Mouse (Mus musculus) hindbrain, embryonic 12.5 days (tissue): ENCODE data around the gene Krt8. TPM values are rescaled to one million over a fixed set of nuclear protein-coding genes. Genes with fewer than 3 reads are reported as not detected.

ENCODE experiments used
- ATAC-seq: fragments of 200-750 bp; cut with Nextera tagmentation; 2 replicates; pipeline ENCODE4 v1.8.0; 2017; ENCODE audit warnings: moderate TSS enrichment; ENCODE audit not compliant: low FRiP score
- H3K27ac ChIP-seq: fragments of 300-500 bp; sonication (generic); 2 replicates; pipeline ENCODE4 v1.5.1; 2016; ENCODE audit warnings: mild to moderate bottlenecking
- H3K27me3 ChIP-seq: fragments of 300-500 bp; sonication (generic); 2 replicates; pipeline ENCODE4 v1.6.1; 2016; ENCODE audit warnings: mild to moderate bottlenecking
- H3K36me3 ChIP-seq: fragments of 300-500 bp; sonication (generic); 2 replicates; pipeline ENCODE4 v1.6.1; 2016; ENCODE audit warnings: mild to moderate bottlenecking
- H3K4me1 ChIP-seq: fragments of 300-500 bp; sonication (generic); 2 replicates; pipeline ENCODE4 v1.6.1; 2016
- H3K4me2 ChIP-seq: fragments of 300-500 bp; sonication (generic); replicated peaks from 2 replicates; pipeline ENCODE4 v1.6.1; 2016; ENCODE audit warnings: mild to moderate bottlenecking
- H3K4me3 ChIP-seq: fragments of 300-500 bp; sonication (generic); 2 replicates; pipeline ENCODE4 v1.5.1; 2016; ENCODE audit warnings: mild to moderate bottlenecking
- H3K9ac ChIP-seq: fragments of 300-500 bp; sonication (generic); 2 replicates; pipeline ENCODE4 v1.6.1; 2016; ENCODE audit warnings: mild to moderate bottlenecking, moderate library complexity
- H3K9me3 ChIP-seq: fragments of 300-500 bp; sonication (generic); replicated peaks from 2 replicates; pipeline ENCODE4 v1.6.1; 2016; ENCODE audit warnings: mild to moderate bottlenecking
- WGBS: fragments of 180-500 bp; shearing (Covaris S2); methylation state at CpG from one replicate; pipeline ENCODE4 v1.1.7; 2016; 5-methylcytosine and 5-hydroxymethylcytosine counted together
- polyA plus RNA-seq: library from polyadenylated mRNA; unstranded; fragments of >200 nt; fragmentation: Nextera tagmentation; extraction: Ambion mirVana; gene quantifications from 2 replicates; pipeline ENCODE4 v1.2.1, GENCODE M21; 2016

Krt8 gene
- polyA plus RNA-seq, result 18.2 and 28.2 TPM in 2 replicates

DNA sequence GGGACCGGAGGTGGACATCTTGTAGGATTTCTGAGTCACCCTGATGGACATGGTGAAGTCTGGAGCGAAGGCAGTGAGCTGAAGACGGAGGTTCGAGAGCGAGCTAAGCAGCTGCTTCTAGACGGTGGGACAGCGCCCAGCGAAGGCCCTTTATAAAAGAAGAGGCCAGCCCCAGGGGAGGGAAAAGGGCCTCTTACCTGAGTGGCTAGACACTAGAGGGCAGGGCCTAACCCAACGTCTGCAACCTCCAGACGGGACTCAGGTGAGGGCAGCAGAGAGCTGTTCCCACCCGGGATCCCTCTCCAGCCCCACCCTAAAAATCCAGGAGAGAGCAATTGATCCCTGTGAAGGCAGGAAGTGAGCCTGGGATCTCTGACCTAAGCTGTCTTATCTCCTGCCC lies at the start of gene Krt8:
Gene Krt8 (minus strand): TSS at position 294 of the 400 bp plus-strand sequence.
- peaks cover 60% of the 10 kb centered on the region for H3K27me3 ChIP-seq
- H3K36me3 ChIP-seq, result no peaks in the 10 kb centered on the region
- H3K4me1 ChIP-seq, result peaks cover 37% of the 10 kb centered on the region
- H3K9me3 ChIP-seq, result no peaks in the 10 kb centered on the region
- H3K27ac ChIP-seq, result no peak within 1 kb of the TSS
- peak within 1 kb of the TSS; percentile 50; the same call in 1 of the 2 replicates for H3K9ac ChIP-seq
- WGBS, result 17% methylated on average over 11 of the region's 11 CpGs
- peak within 1 kb of the TSS; percentile 50 for H3K4me2 ChIP-seq
- peak within 1 kb of the TSS; percentile 30 for H3K4me3 ChIP-seq
- ATAC-seq, result no peak

DNA sequence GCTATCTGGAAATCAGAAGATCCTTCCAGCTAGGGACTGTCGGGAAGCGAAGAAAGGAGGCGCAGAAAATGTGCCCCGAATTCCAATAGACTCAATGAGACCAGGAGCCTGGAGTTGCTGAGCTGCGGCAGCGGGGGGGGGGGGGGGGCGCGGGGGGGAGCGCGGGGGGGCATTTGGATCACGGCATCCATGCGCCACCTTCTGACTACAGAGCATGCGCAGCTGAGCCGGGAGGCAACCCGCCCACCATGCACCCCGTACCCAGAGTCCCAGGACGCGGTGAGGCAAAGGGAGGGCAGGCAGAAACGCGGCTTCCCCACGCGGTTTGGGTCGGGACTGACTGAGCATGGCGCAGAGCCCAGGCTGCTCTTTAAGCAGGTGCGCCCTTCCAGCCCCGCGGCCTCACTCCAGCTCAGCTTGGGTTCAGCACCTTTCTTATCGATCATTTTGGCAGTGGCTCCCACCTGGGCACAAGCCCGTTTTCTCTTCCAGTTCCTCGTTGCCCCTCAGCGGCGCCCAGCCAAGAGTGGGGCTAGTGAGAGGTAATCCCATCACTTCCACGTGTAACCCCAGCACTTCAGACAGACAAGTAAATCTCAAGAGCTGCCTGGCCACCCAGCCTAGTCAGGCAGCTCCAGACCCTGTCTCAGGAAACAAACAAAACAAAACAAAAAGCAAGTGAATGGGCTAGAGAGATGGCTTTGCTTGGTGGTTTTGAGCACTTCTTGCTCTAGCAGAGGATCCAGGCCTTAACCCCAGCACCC lies 47.8 kb upstream of the Krt8 start:
- Histone ChIP-seq H3K27ac (peak overlapping the region; percentile 78), H3K4me1 (0 out of 2 replicates have a peak, but pooled peaks cover 2% of the 10 kb centered on the region), H3K9ac (peak overlapping the region; percentile 70), H3K4me2 (peak overlapping the region; percentile 73), H3K4me3 (peak overlapping the region; percentile 49), H3K9me3 (no peaks in the 10 kb centered on the region), H3K36me3 (no peaks in the 10 kb centered on the region), H3K27me3 (no peaks in the 10 kb centered on the region)
- peak; percentile 80 for ATAC-seq
- WGBS, result under 1% methylated on average over 23 of the region's 33 CpGs

DNA sequence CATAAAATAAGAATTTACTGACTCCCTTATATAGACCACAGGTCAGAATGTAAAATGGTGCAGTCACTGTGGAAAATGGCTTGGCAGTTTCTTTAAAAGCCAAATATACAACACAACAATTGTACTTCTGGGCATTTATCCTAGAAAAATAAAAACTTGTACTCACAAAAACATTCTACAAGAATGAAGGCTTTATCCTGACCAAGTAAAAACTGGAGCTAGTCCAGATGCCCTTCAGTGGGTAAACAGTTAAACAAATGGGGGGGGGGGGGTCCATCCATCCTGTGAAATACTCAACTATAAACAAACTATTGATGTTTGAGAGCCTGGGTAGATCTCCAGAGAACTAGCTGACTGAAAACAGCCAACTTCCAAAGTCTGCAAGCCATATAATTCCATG lies 45.6 kb upstream of the Krt8 start:
- H3K4me2 ChIP-seq, result no peak overlapping the region
- no peak overlapping the region for H3K4me3 ChIP-seq
- no peak for ATAC-seq
- H3K4me1 ChIP-seq, result 0 out of 2 replicates have a peak, but pooled peaks cover 2% of the 10 kb centered on the region
- no peak overlapping the region for H3K9ac ChIP-seq
- H3K27ac ChIP-seq, result no peak overlapping the region
- H3K9me3 ChIP-seq, result no peaks in the 10 kb centered on the region
- H3K36me3 ChIP-seq, result no peaks in the 10 kb centered on the region
- no peaks in the 10 kb centered on the region for H3K27me3 ChIP-seq

DNA sequence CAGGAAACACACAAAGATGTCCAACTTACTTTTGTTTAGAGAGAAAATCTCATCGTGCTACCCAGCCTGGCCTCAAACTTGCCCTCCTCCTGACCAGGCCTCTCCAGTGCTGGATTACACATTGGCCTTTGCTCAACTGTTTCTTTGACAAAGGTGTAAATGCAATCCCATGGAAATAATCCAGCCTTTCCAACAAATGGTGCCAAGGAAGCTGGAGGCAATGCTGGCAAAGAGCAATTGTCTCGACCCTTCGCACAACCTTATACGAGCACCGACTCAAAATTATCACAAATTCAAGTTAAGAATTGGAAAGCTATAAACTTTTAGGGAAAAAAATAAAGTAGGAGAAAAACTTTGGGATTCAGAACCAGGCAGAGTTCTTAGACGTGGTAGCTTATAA lies 43.7 kb upstream of the Krt8 start:
- Histone ChIP-seq H3K27ac (no peak overlapping the region), H3K4me2 (no peak overlapping the region), H3K36me3 (no peaks in the 10 kb centered on the region), H3K4me3 (no peak overlapping the region), H3K9ac (no peak overlapping the region), H3K27me3 (no peaks in the 10 kb centered on the region), H3K9me3 (no peaks in the 10 kb centered on the region), H3K4me1 (0 out of 2 replicates have a peak, but pooled peaks cover 2% of the 10 kb centered on the region)
- 91% methylated on average over 6 of the region's 6 CpGs for WGBS
- no peak for ATAC-seq

DNA sequence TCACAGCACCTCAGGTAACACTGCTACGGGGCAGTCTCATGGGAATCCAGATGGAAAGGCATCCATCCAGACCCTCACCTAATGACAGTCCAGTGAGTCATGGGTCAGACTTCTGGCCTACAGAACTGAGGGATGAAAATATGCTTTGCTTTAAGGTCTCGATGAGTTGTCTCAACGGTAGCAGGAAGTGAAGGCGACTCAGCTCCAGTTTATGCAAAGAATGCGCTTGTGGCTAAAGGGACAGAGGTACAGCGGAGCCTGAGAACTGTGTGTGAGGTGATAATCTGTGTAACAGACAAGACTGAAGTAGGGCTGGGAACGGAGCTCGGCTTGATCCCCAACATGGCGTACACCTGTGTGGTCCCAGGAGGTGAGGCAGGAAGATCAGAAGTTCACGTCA lies 41.4 kb upstream of the Krt8 start:
- H3K4me3 ChIP-seq, result no peak overlapping the region
- 89% methylated on average over 10 of the region's 10 CpGs for WGBS
- no peak overlapping the region for H3K9ac ChIP-seq
- H3K27ac ChIP-seq, result no peak overlapping the region
- peaks cover 4% of the 10 kb centered on the region; the same call in 1 of the 2 replicates for H3K27me3 ChIP-seq
- no peaks in the 10 kb centered on the region for H3K36me3 ChIP-seq
- ATAC-seq, result no peak
- no peak overlapping the region for H3K4me2 ChIP-seq
- H3K4me1 ChIP-seq, result no peaks in the 10 kb centered on the region
- no peaks in the 10 kb centered on the region for H3K9me3 ChIP-seq

DNA sequence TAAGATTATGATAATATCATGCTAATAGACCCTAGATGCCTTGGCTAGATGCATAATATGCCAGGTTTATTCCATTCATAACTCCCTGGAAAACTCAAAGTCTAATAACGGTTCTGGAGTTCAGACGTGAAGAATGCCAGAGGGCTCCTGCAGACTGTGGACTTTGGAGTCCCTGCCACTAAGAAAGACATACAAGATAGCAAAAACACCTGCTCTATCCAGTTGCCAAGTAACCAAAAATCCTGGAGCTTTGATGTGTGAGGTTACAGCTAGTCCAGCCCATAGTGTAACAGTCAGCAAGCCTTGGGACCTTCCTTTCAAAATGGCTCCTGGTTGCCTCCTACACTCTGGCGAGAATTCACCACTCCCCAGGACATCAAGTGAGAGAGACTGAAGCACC lies 40.5 kb upstream of the Krt8 start:
- no peak overlapping the region for H3K9ac ChIP-seq
- H3K27me3 ChIP-seq, result peaks cover 4% of the 10 kb centered on the region; the same call in 1 of the 2 replicates
- H3K4me2 ChIP-seq, result no peak overlapping the region
- ATAC-seq, result no peak
- H3K4me1 ChIP-seq, result no peaks in the 10 kb centered on the region
- H3K36me3 ChIP-seq, result no peaks in the 10 kb centered on the region
- no peak overlapping the region for H3K27ac ChIP-seq
- H3K4me3 ChIP-seq, result no peak overlapping the region
- WGBS, result 79% methylated on average over 3 of the region's 3 CpGs
- no peaks in the 10 kb centered on the region for H3K9me3 ChIP-seq

DNA sequence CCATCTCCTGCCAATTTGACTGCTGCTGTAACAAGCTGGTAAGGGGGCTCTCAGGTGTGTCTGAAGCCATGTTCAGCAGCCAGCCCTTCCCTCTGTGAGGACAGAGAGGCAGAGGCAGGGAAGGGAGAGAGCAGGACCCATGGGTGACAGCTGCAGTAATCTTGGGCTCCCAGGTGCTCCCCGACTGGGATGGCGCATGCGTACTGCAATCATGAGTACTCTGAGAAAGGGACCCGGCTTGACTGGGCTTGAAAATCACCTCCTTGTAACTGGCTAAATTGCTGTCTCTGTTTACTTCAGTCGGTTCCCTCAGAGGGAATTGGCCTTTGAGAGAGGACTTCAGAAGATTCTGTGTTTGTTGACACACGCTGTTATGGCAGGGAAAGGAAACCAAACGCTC lies 37.7 kb upstream of the Krt8 start:
- Histone ChIP-seq H3K27me3 (peaks cover 4% of the 10 kb centered on the region; the same call in 1 of the 2 replicates), H3K4me2 (no peak overlapping the region), H3K36me3 (no peaks in the 10 kb centered on the region), H3K4me3 (no peak overlapping the region), H3K27ac (no peak overlapping the region), H3K9me3 (no peaks in the 10 kb centered on the region), H3K9ac (no peak overlapping the region), H3K4me1 (no peaks in the 10 kb centered on the region)
- WGBS, result 72% methylated on average over 7 of the region's 7 CpGs
- no peak for ATAC-seq

DNA sequence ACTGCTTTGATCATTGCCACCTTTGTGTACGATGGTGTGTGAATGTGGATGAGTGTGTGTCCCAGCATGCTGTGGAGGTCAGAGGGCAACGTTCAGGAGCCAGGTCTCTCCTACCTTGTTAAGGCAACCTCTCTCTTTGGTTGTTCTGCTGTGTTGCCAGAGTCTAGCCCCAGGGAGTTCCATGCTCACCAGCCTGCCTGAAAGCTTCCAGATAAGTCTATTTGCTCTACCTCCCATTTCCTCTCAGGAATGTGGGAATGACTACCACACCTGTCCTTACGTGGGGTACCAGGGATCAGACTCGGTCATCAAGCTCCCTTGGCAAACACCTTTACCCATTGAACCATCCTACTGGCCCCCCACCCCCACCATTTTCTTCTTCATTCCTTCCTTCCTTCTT lies 36.0 kb upstream of the Krt8 start:
- no peak for ATAC-seq
- Histone ChIP-seq H3K9ac (no peak overlapping the region), H3K36me3 (no peaks in the 10 kb centered on the region), H3K4me2 (no peak overlapping the region), H3K27ac (no peak overlapping the region), H3K27me3 (peaks cover 4% of the 10 kb centered on the region; the same call in 1 of the 2 replicates), H3K4me3 (no peak overlapping the region), H3K9me3 (no peaks in the 10 kb centered on the region), H3K4me1 (no peaks in the 10 kb centered on the region)
- 81% methylated on average over 4 of the region's 4 CpGs for WGBS

DNA sequence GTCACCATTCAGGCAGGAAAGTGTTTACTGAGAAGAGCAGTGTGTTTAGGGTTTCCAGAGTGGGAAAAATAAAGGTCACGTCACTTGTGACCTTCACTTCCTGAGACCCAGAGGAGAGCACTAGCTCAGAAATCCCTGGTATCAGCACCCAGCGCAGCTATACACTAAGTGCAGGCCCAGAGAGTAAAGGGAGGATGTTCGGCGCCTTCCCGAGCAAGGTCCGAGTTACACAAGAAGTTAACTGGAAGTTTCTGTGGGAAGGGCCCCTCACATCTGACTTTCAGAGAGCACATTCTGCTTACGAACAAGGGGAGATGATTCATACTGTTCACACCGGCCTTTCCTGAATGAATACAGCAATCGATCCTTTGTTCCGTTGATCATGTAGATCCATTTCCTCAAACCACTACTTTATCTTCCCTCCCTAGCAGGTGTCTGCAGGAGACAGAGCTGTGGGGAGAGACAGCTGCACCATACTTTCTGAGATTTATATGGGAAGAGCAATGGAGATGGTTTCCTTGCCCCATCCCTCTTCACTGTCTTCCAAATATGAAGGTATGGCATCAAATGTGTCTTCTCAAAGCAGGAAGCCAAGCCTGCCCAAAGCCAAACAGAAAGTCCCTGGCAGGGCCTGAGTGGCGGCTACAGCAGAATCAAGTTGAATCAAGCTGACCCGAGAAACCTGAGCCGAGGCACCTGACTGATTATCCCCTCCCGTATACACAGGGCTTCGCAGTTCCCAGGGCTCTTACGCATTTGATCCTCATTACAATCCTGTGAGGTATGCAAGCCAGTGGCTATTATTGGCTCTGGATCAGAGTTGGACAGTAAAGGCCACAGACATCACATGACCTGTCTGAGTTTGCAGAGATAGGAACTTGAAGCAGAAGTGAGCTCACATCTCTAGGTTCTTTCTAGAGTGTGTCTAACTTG lies 30.1 kb upstream of the Krt8 start:
- no peak for ATAC-seq
- Histone ChIP-seq H3K4me2 (no peak overlapping the region), H3K27me3 (peaks cover 6% of the 10 kb centered on the region; the same call in 1 of the 2 replicates), H3K27ac (no peak overlapping the region), H3K9me3 (no peaks in the 10 kb centered on the region), H3K4me1 (no peaks in the 10 kb centered on the region), H3K4me3 (no peak overlapping the region), H3K36me3 (no peaks in the 10 kb centered on the region), H3K9ac (no peak overlapping the region)
- WGBS, result 69% methylated on average over 16 of the region's 16 CpGs

DNA sequence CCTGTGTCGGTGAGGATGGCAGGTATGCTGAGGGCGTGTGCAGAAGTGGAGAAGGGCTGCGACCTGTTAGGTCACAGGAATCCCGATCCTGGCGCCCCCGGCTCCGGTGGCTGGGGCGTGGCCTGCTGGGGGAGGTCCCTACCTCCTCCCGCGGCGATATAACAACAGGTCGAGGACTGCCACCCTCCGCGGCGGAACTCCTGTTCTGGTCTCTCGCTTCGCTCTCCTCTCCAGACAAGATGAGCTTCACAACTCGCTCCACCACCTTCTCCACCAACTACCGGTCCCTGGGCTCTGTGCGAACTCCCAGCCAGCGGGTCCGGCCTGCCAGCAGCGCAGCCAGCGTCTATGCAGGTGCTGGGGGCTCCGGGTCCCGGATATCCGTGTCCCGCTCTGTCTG lies 23.8 kb upstream of the Krt8 start, which contains the start of gene Krt18:
Gene Krt18 (plus strand): TSS at position 141 of the 400 bp plus-strand sequence.
- Histone ChIP-seq H3K9ac (no peak within 1 kb of the TSS), H3K4me2 (peak within 1 kb of the TSS; percentile 44), H3K4me3 (peak within 1 kb of the TSS; percentile 22), H3K36me3 (no peaks in the 10 kb centered on the region), H3K27ac (no peak within 1 kb of the TSS), H3K27me3 (peaks cover 64% of the 10 kb centered on the region), H3K9me3 (no peaks in the 10 kb centered on the region), H3K4me1 (peaks cover 18% of the 10 kb centered on the region)
- 2% methylated on average over 28 of the region's 28 CpGs for WGBS
- no peak for ATAC-seq

DNA sequence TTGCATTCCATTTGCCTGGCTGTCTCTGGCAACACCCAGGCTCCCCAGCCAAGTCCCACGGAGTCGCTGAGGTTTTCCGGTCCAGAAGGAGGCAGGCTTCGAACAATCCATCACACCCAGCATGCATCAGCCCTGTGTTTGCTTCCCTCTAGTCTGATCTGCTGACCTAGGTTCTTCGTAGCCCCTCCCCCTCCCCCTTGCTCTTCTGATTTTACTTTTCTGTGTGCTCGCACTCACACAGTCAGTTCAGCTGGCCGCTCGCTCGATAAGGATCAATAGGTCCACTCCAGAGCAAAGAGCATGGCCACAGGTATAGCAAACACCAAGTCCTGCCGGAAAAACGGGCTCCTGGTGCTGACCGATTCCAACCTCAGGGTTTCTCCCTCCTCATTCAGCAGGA lies 22.1 kb upstream of the Krt8 start:
- H3K9ac ChIP-seq, result no peak overlapping the region
- ATAC-seq, result no peak
- H3K4me2 ChIP-seq, result no peak overlapping the region
- no peaks in the 10 kb centered on the region for H3K36me3 ChIP-seq
- H3K27me3 ChIP-seq, result peaks cover 64% of the 10 kb centered on the region
- no peak overlapping the region for H3K4me3 ChIP-seq
- peaks cover 18% of the 10 kb centered on the region for H3K4me1 ChIP-seq
- WGBS, result 8% methylated on average over 12 of the region's 12 CpGs
- no peak overlapping the region for H3K27ac ChIP-seq
- no peaks in the 10 kb centered on the region for H3K9me3 ChIP-seq
